Mouse (Mus musculus): ENCODE measurements around the gene Hnrnpa2b1. TPM values are rescaled to one million over a fixed set of nuclear protein-coding genes. Genes with fewer than 3 reads are reported as not detected.

The Hnrnpa2b1 gene
- polyA plus RNA-seq, 2 experiments from 2014 or later: 998 to 1,298 TPM

Other genes with a start within 250 kb of the Hnrnpa2b1 start
- gene Nfe2l3, start 37.2 kb downstream of the Hnrnpa2b1 start, polyA plus RNA-seq (2017; shearing (Covaris generic)): 1 to 10 TPM in 1 of 2 experiments, under 1 TPM in 1; 0.60 to 1.0 TPM
- 100 to 1,000 TPM; 744 to 779 TPM for gene Cbx3, start 466 bp upstream of the Hnrnpa2b1 start, polyA plus RNA-seq (2017; shearing (Covaris generic))
- 10 to 100 TPM; 23.0 to 32.5 TPM for gene Snx10, start 54.0 kb upstream of the Hnrnpa2b1 start, polyA plus RNA-seq (2017; shearing (Covaris generic))

Data from activated CD4-positive, CD25-positive, alpha-beta regulatory T cell, adult 4 months (primary cell).